Mouse (Mus musculus) right cerebral cortex, postnatal 10 days (tissue): ENCODE results near the gene Shoc2.

Experiments
- DNase-seq, 2 experiments: peaks; one replicate each; pipeline ENCODE4 v3.0.0; 2021; ENCODE audit warnings: low spot score in 2 of 2

Gene Shoc2

GRCm38 (mm10) chr19:54035100-54035499 lies 91.0 kb downstream of the Shoc2 start:
- no peak for DNase-seq

DNA sequence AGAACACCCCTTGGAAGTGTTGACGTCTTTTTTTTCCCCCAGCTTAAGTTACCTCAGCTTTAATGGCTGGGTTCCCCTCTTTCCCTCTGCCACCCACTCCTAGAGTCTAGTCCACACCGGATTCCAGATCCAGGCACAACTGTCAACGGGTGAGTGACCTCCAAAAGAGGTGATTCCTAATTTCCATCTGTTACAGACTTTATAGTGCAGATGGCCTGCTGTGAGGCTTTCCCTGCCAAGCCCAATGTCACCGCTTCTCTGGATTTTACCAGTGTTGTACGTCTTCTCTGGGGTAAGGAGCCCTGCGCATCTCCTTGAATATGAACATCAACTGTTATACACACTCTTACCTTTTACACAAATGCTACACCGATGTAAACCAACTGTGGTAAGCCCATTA lies 95.3 kb downstream of the Shoc2 start:
- peak in 1 of 2 experiments; percentile 20 for DNase-seq

DNA sequence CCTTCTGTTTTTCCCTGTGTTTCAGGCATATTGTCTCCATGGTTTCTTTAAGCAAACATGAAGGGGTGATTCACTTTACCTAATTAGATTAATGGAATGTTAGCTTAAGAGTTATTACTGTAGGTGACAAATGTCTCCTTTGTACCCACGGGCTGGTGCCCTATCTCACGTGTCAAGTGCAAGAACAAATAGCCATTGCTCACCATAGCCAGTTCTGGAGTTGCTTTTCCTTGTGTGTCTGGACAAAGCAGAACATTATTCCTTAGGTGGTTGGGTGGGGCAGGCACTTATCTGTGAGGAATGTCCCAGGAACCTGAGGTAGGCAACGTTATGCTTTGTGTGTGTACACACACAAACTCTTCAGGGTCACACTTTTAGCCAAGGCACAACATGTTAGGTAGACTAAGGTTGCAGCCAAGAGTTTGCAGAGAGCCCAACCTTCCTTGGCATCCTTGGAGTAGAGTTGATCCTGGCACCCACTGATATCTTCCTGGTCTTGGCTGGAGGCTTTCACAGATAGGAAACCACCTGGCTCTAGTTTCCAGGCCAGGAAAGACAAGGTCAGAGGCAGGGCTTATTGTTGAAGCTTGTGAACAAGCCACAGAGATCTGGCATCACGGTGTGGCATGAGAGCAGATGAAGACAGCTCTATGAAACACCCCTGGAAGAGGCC lies 96.4 kb downstream of the Shoc2 start:
- DNase-seq: peak in 1 of 2 experiments; percentile 20

DNA sequence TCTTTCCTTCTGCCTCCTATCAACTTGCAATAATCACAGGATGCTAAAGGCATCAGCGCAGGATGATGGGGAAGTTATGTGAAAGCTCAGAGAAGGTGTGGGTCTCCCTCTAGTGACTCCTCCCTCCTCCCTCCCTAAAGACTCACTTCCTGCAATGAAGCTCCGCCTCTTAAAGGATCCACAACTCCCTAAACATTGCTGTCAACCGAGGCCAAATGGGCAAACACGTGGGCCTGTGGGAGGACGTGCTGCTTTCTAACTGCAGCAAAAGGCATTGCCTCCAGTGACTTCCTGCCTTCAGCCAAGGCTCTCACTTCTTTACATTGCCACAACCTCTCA lies 96.9 kb downstream of the Shoc2 start:
- DNase-seq: peak in 1 of 2 experiments; percentile 24

DNA sequence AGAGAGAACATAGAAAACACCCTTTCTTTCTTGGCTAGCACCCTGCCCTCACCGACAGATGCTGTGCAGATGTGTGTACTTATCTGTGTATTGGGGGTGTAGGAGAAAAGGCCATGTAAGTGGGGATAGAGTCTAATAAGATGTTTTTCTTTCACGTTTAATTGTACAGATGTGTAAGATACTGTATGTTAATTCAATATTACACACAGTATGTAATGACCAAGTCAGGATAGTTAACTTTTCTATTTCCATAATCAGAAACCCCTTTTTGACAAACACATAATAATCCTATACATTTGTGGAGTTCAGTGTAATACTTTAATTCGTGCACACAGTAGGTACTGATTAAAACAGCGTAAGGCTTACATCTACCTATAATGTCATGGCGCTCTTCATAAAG lies 99.7 kb downstream of the Shoc2 start, which contains the start of gene Adra2a:
Adra2a (plus strand) TSS at position 301 of the 400 bp plus-strand sequence.
- no peak for DNase-seq

- peak; percentile 88 to 90 for DNase-seq
Observed at GRCm38 (mm10) chr19:54044507-54045371, 100.6 kb downstream of the Shoc2 start.

DNA sequence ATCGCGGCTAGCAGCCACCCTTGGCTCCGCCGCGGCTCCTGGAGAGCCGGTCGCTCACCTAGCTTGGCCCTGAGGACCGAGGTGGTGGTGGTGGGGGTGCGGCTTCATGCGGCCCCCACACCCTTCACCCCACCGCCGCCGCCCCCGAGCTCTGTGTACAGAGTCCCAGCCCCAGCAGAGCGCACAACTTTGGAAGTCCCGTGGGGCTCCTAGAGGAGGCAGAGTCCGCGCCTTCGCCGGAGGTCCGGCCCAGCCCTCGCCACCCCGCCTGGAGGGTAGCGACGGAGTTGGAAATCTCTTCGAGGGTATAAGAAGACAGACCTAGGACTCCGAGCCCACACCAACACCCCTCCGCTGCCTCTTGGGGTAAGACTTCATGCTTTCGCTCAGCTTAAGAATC lies 101.3 kb downstream of the Shoc2 start:
- peak; percentile 39 to 42 for DNase-seq

DNA sequence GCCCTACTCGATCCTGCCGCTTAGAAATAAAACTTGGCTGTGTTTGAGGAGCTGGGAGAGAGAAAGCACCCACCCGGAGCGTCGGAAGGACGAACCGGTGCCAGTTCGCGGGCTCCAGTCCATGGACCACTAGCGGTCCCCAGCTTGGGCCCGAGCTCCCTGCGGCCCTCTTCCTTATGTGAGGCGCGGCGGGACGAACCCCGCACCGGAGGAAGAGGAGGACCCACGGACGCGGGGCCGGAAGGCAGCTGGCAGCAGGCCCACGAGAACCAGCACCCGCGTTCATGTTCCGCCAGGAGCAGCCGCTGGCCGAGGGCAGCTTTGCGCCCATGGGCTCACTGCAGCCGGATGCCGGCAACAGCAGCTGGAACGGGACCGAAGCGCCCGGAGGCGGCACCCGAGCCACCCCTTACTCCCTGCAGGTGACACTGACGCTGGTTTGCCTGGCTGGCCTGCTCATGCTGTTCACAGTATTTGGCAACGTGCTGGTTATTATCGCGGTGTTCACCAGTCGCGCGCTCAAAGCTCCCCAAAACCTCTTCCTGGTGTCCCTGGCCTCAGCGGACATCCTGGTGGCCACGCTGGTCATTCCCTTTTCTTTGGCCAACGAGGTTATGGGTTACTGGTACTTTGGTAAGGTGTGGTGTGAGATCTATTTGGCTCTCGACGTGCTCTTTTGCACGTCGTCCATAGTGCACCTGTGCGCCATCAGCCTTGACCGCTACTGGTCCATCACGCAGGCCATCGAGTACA lies 102.0 kb downstream of the Shoc2 start:
- peak; percentile 47 to 56 for DNase-seq

DNA sequence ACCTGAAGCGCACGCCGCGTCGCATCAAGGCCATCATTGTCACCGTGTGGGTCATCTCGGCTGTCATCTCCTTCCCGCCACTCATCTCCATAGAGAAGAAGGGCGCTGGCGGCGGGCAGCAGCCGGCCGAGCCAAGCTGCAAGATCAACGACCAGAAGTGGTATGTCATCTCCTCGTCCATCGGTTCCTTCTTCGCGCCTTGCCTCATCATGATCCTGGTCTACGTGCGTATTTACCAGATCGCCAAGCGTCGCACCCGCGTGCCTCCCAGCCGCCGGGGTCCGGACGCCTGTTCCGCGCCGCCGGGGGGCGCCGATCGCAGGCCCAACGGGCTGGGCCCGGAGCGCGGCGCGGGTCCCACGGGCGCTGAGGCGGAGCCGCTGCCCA lies 102.6 kb downstream of the Shoc2 start:
- DNase-seq: peak in 1 of 2 experiments; percentile 36

GRCm38 (mm10) chr19:54047386-54048050 lies 103.4 kb downstream of the Shoc2 start:
- DNase-seq: peak in 1 of 2 experiments; percentile 32

GRCm38 (mm10) chr19:54048161-54048885 lies 104.2 kb downstream of the Shoc2 start:
- peak in 1 of 2 experiments; percentile 21 for DNase-seq

DNA sequence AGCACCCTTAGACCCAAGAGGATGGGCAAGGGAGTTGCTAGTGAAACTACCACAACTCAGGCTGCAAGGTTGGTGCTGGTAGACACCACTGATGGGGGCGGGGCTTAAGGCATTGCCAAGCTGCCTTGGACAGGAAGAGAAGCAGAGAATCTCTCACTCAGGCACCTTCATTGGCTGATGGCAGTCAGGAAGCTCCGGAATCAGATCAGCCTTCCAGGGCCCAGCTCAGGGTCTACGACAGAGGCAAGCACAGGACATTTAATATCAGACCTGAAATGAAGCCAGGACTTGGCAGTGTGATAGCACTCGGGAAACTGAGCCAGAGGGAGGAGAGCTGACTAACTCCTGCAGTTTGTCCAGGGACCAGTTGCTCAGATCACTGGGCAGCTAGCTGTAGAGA lies 107.5 kb downstream of the Shoc2 start:
- DNase-seq: peak in 1 of 2 experiments; percentile 18

DNA sequence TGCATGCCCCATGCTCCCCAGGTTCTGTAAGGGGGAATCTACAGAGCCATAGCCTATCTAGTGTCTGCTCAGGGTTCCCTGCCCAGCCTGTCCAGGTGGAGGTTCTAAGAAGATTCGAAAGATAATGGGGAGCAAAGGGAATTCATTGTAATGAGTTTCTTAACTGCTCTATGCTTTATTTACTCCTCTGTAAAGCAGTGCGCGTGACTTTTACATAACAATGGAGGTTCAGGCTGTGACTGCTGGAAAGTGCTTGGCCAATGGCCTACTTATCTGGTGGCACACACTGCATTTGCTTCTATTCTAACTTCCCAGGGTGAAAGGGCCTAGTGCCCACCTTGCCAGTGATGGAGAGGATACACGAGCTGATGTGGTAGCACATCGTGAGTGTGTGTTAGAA lies 111.7 kb downstream of the Shoc2 start:
- DNase-seq: no peak

DNA sequence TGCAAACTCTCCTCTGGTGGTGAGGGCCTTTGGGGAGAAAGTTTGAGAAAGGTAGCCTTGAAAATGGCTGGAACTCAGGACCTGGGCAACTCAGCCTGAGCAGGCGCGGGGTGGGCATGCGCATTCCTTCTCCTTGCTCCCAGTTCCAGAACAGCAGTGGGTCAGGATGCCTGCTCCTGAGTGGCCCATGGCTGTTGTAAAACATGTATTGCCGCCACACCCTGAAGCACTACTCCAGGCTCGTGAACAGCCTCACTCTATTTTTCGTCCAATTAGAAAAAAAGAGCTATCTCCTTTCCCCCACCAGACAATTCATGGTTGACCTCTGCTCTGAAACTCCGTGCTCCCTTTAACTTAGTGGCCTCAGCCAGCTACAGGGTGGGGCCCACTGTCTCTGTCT lies 124.3 kb downstream of the Shoc2 start:
- DNase-seq: no peak

GRCm38 (mm10) chr19:54070521-54070920 lies 126.4 kb downstream of the Shoc2 start:
- no peak for DNase-seq

- no peak for DNase-seq
Observed at GRCm38 (mm10) chr19:54072233-54072800, 128.2 kb downstream of the Shoc2 start.

- DNase-seq: no peak
Observed at GRCm38 (mm10) chr19:54076362-54077349, 132.6 kb downstream of the Shoc2 start.

- DNase-seq: no peak
Observed at GRCm38 (mm10) chr19:54081303-54081702, 137.2 kb downstream of the Shoc2 start.

GRCm38 (mm10) chr19:54081716-54082165 lies 137.6 kb downstream of the Shoc2 start:
- no peak for DNase-seq
